ENCODE assay signal across 24 mouse cellular contexts in the genomic region with DNA sequence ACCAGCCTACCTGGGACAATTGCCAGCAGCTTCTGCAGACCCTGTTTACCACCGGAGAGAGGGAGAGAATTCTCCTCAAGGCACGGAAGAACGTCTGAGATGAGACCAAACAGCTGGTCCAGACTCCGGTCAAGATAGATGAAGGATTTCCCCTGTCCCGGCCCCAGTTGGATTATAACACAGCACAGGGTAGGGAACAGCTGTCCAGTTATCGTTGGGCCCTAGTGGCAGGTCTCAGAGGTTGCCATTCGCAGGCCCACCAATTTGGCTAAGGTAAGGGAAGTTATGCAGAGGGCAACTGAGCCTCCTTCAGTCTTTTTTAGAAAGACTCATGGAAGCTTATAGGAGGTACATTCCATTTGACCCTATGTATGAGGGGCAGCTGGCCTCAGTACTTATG.
DNase-seq lines count a peak whose midpoint lies in the region; ATAC-seq and TF ChIP-seq lines count a peak whose summit lies in the region.
"Had no signal": no experiment of that assay in that cellular context is flagged by ENCODE, and none has a peak within 500 bp of the region (broad histone marks: within the 10 kb centered on the region; RNA-seq: fewer than 3 reads in every experiment).

No protein-coding gene starts in this region.

- WGBS in lung, embryonic 14.5 days: 63% methylated on average over 7 of the region's 7 CpGs

- no peaks in the 10 kb centered on the region for H3K27me3 ChIP-seq in lung, embryonic 14.5 days (ENCODE audit: insufficient read depth, low read length)
- H3K27me3 ChIP-seq: embryonic facial prominence, embryonic 13.5 days; embryonic facial prominence, embryonic 15.5 days; forebrain, embryonic 12.5 days had no signal

- H3K4me3 ChIP-seq in lung, embryonic 14.5 days (ENCODE audit: low read depth, low read length): no peak overlapping the region
- H3K4me3 ChIP-seq: embryonic facial prominence, embryonic 13.5 days; embryonic facial prominence, embryonic 15.5 days; erythroblast, embryonic 14.5 days; forebrain, embryonic 10.5 days; forebrain, embryonic 12.5 days had no signal

- no peak overlapping the region for H3K9ac ChIP-seq in lung, embryonic 14.5 days
- H3K9ac ChIP-seq: embryonic facial prominence, embryonic 13.5 days; embryonic facial prominence, embryonic 15.5 days; forebrain, embryonic 12.5 days had no signal

- H3K27ac ChIP-seq in lung, embryonic 14.5 days (ENCODE audit: low read depth): no peak overlapping the region
- H3K27ac ChIP-seq: embryonic facial prominence, embryonic 13.5 days; embryonic facial prominence, embryonic 15.5 days; forebrain, embryonic 10.5 days; forebrain, embryonic 12.5 days had no signal

- H3K4me1 ChIP-seq in lung, embryonic 14.5 days (ENCODE audit: insufficient read depth): no peaks in the 10 kb centered on the region
- H3K4me1 ChIP-seq: embryonic facial prominence, embryonic 13.5 days; embryonic facial prominence, embryonic 15.5 days; forebrain, embryonic 10.5 days; forebrain, embryonic 12.5 days had no signal

- H3K36me3 ChIP-seq in lung, embryonic 14.5 days (ENCODE audit: insufficient read depth): no peaks in the 10 kb centered on the region
- H3K36me3 ChIP-seq: embryonic facial prominence, embryonic 13.5 days; embryonic facial prominence, embryonic 15.5 days; forebrain, embryonic 10.5 days; forebrain, embryonic 12.5 days had no signal

- no peak for ATAC-seq in lung, embryonic 14.5 days (ENCODE audit: insufficient read depth)
- ATAC-seq: forebrain, embryonic 14.5 days had no signal

- peak; percentile 71 for DNase-seq in heart, adult 11 months
- no peak for DNase-seq in heart, postnatal 14 days
- peak; percentile 5 for DNase-seq in kidney, postnatal 10 days
- no peak for DNase-seq in kidney, postnatal 36 days
- DNase-seq in lung, embryonic 14.5 days: peak; percentile 1
- DNase-seq in lung, postnatal 14 days: no peak
- peak; percentile 70 for DNase-seq in A20 (ENCODE audit: low read depth, low spot score)
- DNase-seq in ovary, postnatal 10 days (ENCODE audit: low spot score): no peak
- DNase-seq: adrenal gland, adult 2 months; adrenal gland, postnatal 10 days; adrenal gland, postnatal 25 days; cerebellum, adult 11 months; cerebellum, adult 18-20 months; cerebellum, adult 8-10 months; cerebellum, adult 9-11 months; cerebellum, postnatal 14 days; cerebellum, postnatal 36 days; embryo, embryonic 11 days had no signal

- H3K4me2 ChIP-seq in lung, embryonic 14.5 days: no peak overlapping the region
- H3K4me2 ChIP-seq: embryonic facial prominence, embryonic 13.5 days; embryonic facial prominence, embryonic 15.5 days; forebrain, embryonic 12.5 days had no signal

- no peaks in the 10 kb centered on the region for H3K9me3 ChIP-seq in lung, embryonic 14.5 days (ENCODE audit: low read depth, low read length)
- H3K9me3 ChIP-seq: embryonic facial prominence, embryonic 13.5 days; embryonic facial prominence, embryonic 15.5 days had no signal

- intact Hi-C loops in heart, postnatal 14 days (cut with DNase I): no loop called here

- no peak for TF ChIP-seq CTCF in lung, embryonic 14.5 days (IDR thresholded peaks at IDR 0.05; ENCODE audit: low read depth)

Comparison
In these comparisons a context has a peak if more than half of its experiments do, and no peak if none do; other contexts are left out.
1. DNase-seq: peak in heart, adult 11 months (single experiment), kidney, postnatal 10 days (single experiment), lung, embryonic 14.5 days (single experiment) and A20 (single experiment); none in heart, postnatal 14 days (0 of 2), kidney, postnatal 36 days (0 of 2), lung, postnatal 14 days (single experiment) and ovary, postnatal 10 days (single experiment).